Mouse (Mus musculus) embryonic stem cell, embryonic (primary cell): ENCODE data around the gene Nlrx1.

Experiments used
- CTCF ChIA-PET, 4 experiments: fragments of 300-600 bp in 2 of 4; fragments of 350-600 bp in 2 of 4; sonication (Branson Sonifier 250); formaldehyde crosslinking; loops; one replicate each; lab custom pipeline; 2022; ENCODE audit warnings: inconsistent platforms in 2 of 4; lab: Charles Lee
- POLR2A ChIA-PET, 4 experiments: fragments of 300-600 bp in 2 of 4; fragments of 350-600 bp in 2 of 4; sonication (Branson Sonifier 250); formaldehyde crosslinking; loops; one replicate each; lab custom pipeline; 2022; ENCODE audit warnings: antibody characterized with exemption in 4 of 4, inconsistent platforms in 1 of 4; lab: Charles Lee

The Nlrx1 gene

DNA sequence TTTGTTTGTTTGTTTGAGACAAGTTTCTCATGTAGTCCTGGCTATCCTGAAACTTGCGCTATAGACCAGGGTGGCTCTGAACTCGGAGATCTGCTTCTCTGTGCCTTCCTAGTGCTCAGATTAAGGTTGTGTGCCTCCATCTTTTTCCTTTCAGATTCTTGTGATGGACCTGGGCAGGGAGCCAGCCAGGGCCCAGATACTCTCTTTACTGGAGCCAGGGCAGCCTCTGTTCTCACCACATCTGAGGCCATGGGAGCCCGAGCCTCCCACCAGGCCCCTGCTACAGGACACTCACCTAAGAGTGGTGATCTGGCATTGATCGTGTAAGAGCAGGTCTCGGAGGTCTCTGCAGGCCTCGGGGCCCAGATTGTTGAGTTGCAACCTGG lies 13.3 kb downstream of the Nlrx1 start:
- CTCF ChIA-PET = interaction anchor here in 1 of 4 experiments (0.6 kb wide), 1 partner anchor 12 kb away, joined by 4 read pairs; no protein-coding TSS in a partner anchor
- POLR2A ChIA-PET = interaction anchor here in 1 of 4 experiments (1.2 to 1.3 kb wide), 2 partner anchors 8 to 33 kb away, joined by 3 to 4 read pairs; no protein-coding TSS in a partner anchor

DNA sequence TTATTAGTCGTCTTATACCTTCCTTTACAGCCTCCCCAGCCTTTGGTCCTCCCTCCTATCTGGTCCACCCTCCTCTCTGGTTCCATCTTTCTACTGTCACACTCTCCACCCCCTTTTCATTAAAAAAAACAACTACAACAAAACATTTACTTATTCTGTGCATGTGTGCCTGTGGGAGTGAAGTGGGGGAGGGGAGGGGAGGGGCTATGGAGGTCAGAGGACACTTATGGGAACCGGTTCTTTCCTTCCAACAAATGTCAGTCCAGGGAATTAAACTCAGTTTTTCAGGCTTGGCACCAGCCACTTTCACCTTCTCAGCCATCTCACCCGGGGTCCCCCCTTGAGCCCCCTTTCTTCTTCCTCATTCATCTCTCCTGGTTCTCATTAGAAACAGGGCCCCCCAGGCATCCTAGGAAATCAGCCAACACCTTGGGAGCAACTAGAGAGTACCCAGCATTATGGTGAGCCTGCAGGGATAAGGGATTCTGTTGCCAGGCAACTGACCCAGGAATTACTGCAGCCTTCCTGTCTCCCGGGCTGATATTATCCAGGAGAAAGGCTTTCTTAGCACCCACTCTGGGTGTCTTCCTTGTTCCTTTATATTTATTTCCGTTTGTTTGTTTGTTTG lies 13.8 kb downstream of the Nlrx1 start:
- ChIA-PET POLR2A (interaction anchor here in 1 of 4 experiments (1.1 to 1.8 kb wide), 4 partner anchors 9 to 81 kb away, joined by 4 to 5 read pairs (median 4); no protein-coding TSS in a partner anchor), CTCF (interaction anchor here in 2 of 4 experiments (0.7 to 3.1 kb wide), 2 partner anchors 14 to 1096 kb away, joined by 3 to 14 read pairs; partner anchors contain the start of gene Nlrx1 (in 1 of the 2))

DNA sequence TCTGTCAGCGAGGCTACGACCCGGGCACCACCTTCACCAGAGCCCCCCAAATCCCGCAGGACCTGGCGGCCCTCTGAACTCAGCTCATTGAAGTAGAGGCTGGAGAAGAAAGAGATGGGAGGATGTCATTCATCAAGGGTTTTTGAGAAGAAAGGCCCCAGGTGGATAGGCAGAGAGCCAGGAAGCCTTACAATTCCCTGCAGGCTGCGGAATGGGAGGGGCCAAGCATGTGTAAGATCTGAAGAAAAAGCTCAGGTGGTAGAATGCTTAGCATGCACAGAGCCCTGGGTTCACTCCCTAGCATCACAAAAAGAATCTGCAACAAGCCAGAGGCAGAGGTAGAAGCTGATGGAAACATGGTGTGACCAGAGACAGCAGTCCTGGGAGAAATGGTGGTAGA lies 15.0 kb downstream of the Nlrx1 start:
- ChIA-PET CTCF (interaction anchor here in 3 of 4 experiments (0.6 to 3.1 kb wide), 11 partner anchors 12 to 293 kb away, joined by 3 to 14 read pairs (median 4); partner anchors contain the start of genes Ccdc153 (in 2 of the 3), Nlrx1 (in 2 of the 3) and Cbl (in 1 of the 3)), POLR2A (interaction anchor here in 2 of 4 experiments (0.6 to 2.7 kb wide), 16 partner anchors 10 to 239 kb away, joined by 3 to 12 read pairs (median 4); partner anchors contain the start of genes Cbl (in 2 of the 2), C2cd2l (in 1 of the 2), Dpagt1 (in 1 of the 2) and H2afx (in 1 of the 2))

- CTCF ChIA-PET = interaction anchor here in 1 of 4 experiments (0.7 to 3.1 kb wide), 3 partner anchors 8 to 404 kb away, joined by 3 to 14 read pairs (median 6); partner anchors contain the start of gene Nlrx1
- POLR2A ChIA-PET = interaction anchor here in 2 of 4 experiments (0.7 to 2.7 kb wide), 8 partner anchors 16 to 97 kb away, joined by 3 to 10 read pairs (median 4); partner anchors contain the start of genes Dpagt1 (in 2 of the 2), Cbl (in 1 of the 2) and H2afx (in 1 of the 2)
These were observed 17.1 kb downstream of the Nlrx1 start, which contains the start of gene Pdzd3 for GRCm38 (mm10) chr9:44251314-44251713. Gene Pdzd3 (minus strand): TSS chr9:44251471.

DNA sequence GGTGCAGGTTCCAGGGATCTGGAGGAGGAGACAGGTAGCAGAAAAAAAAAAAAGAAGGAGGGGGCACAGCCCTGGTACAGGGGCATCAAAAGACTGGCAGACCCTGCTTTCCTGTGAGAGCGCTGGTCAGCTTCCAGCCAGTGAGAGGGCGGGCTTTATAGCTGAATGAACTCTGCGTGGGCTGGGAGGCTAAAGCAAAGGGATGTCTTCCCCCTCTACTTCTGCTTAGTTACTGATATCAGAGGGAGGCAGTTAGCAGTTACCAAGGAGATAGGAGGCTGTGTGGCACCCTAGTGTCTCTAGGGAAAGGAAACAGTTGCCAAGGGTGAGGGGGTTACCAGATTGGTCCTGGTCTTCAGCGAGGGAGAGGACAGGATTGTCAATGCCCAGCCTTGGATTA lies 18.0 kb downstream of the Nlrx1 start:
- CTCF ChIA-PET = interaction anchor here in 3 of 4 experiments (0.6 to 2.8 kb wide), 6 partner anchors 11 to 202 kb away, joined by 3 to 20 read pairs (median 6); partner anchors contain the start of genes Nlrx1 (in 2 of the 3) and Cbl (in 1 of the 3)
- POLR2A ChIA-PET = interaction anchor here in 3 of 4 experiments (0.6 to 2.1 kb wide), 7 partner anchors 12 to 84 kb away, joined by 3 to 22 read pairs (median 4); partner anchors contain the start of genes Cbl (in 1 of the 3), Dpagt1 (in 1 of the 3) and H2afx (in 1 of the 3)

DNA sequence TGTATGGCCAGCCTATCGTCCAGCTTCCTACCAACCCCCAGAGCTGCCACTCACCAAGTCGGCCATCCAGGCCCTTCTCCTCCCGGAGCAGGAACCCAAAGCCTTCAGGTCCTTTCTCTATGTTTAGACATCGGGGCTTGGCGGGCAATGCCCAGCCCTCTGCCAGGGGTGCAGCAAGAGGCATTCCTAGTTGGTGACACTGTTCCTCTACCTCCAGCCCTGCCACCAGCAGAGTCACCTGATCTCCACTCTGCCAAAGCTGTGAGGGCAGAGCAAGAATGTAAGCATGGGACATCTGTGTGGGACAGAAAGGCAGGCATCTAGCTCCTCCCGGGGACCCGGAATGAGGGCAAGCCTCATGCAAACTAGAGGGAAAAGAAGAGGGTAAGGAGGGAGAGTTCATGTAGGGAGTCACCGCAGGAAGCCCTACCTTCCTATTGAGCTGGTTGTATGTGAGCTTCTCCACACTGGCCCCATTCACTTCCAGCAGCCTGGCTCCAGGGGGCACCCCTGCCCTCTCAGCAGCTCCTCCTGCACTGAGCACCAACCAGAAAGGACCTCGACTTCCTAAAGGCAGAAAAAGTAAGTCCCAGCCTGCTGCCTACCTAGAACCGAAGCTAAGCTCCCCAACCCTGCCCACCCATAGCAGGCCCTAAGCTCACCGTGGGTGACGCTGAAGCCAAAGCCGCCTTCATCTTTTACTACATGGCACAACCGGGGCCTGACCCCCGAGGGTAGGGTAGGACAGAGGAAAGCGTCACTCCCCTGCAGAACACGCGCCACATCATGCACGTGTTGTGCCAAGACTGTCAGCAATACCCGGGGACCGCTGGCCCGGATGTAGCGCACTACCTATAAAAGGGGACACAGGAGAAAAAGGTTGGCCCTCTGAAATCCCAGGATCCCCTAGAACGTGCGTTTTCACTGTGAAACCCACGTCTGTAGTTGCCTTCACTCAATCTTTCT lies 18.9 kb downstream of the Nlrx1 start:
- ChIA-PET CTCF (interaction anchor here (0.6 to 2.8 kb wide), 35 partner anchors 9 to 458 kb away, joined by 3 to 20 read pairs (median 4); partner anchors contain the start of genes Cbl (in 3 of the 4), Ccdc153 (in 3 of the 4), C2cd2l (in 2 of the 4) and Nlrx1 (in 2 of the 4)), POLR2A (interaction anchor here (0.5 to 2.1 kb wide), 44 partner anchors 8 to 229 kb away, joined by 3 to 22 read pairs (median 4); partner anchors contain the start of genes H2afx (in 3 of the 4), Cbl (in 2 of the 4), Ccdc153 (in 2 of the 4) and Dpagt1 (in 2 of the 4))

- ChIA-PET CTCF (interaction anchor here in 2 of 4 experiments (0.7 to 2.8 kb wide), 3 partner anchors 8 to 14 kb away, joined by 3 to 19 read pairs (median 7); partner anchors contain the start of gene Cbl (in 1 of the 2)), POLR2A (interaction anchor here in 3 of 4 experiments (0.6 to 1.9 kb wide), 13 partner anchors 8 to 171 kb away, joined by 3 to 8 read pairs (median 5); partner anchors contain the start of gene Cbl (in 1 of the 3))
These were observed 20.5 kb downstream of the Nlrx1 start for GRCm38 (mm10) chr9:44247907-44248306.

GRCm38 (mm10) chr9:44243621-44244020 lies 24.8 kb downstream of the Nlrx1 start:
- CTCF ChIA-PET = interaction anchor here in 2 of 4 experiments (1.0 to 1.6 kb wide), 2 partner anchors 9 to 134 kb away, joined by 3 to 6 read pairs; no protein-coding TSS in a partner anchor
- POLR2A ChIA-PET = interaction anchor here in 2 of 4 experiments (1.8 to 3.7 kb wide), 2 partner anchors 9 kb away, joined by 8 to 16 read pairs; partner anchors contain the start of gene Cbl (in 2 of the 2)

- POLR2A ChIA-PET = interaction anchor here in 3 of 4 experiments (0.6 to 1.4 kb wide), 4 partner anchors 24 to 97 kb away, joined by 3 to 5 read pairs (median 4); partner anchors contain the start of gene H2afx (in 1 of the 3)
- CTCF ChIA-PET = interaction anchor here in 2 of 4 experiments (0.5 to 1.1 kb wide), 3 partner anchors 26 to 60 kb away, joined by 3 to 4 read pairs (median 3); no protein-coding TSS in a partner anchor
These were observed 27.0 kb downstream of the Nlrx1 start for GRCm38 (mm10) chr9:44241418-44241817.

GRCm38 (mm10) chr9:44240911-44241310 lies 27.5 kb downstream of the Nlrx1 start:
- POLR2A ChIA-PET = interaction anchor here in 3 of 4 experiments (0.6 to 1.6 kb wide), 11 partner anchors 8 to 121 kb away, joined by 3 to 6 read pairs (median 4); partner anchors contain the start of genes H2afx (in 3 of the 3) and Vps11 (in 1 of the 3)

DNA sequence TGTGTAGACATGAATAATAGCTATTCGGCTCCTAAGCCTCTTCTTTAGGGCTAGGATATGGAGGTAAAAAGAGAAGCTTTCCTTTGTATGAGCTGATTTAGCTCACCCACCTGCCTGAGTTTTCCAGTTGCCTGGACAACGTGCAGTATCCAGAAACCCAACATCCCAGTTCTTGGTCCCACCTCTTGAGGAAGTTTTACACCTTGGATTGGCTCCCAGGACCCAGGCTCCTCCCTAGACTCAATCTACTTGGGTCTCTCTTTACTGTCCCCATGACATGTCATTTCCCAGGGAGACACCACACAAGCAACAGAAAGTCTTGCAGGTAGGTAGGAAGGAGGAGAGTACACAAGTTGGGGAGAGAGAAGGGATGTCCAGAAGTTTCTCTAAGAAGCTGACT lies 28.0 kb downstream of the Nlrx1 start, which contains the start of gene Ccdc153:
TSS of gene Ccdc153 (plus strand) at position 278 of the 400 bp plus-strand sequence.
- ChIA-PET POLR2A (interaction anchor here in 3 of 4 experiments (0.6 to 1.6 kb wide), 11 partner anchors 9 to 121 kb away, joined by 3 to 6 read pairs (median 3); partner anchors contain the start of genes H2afx (in 3 of the 3), C2cd2l (in 1 of the 3) and Vps11 (in 1 of the 3)), CTCF (interaction anchor here (0.5 to 2.4 kb wide), 23 partner anchors 9 to 494 kb away, joined by 3 to 10 read pairs (median 4); partner anchors contain the start of genes Abcg4 (in 1 of the 4), C2cd2l (in 1 of the 4), Dpagt1 (in 1 of the 4) and Foxr1 (in 1 of the 4))

More at GRCm38 (mm10) chr9:44240911-44241310, 27.5 kb downstream of the Nlrx1 start:
- CTCF ChIA-PET = interaction anchor here (0.5 to 2.4 kb wide), 16 partner anchors 8 to 493 kb away, joined by 3 to 10 read pairs (median 4); partner anchors contain the start of genes Abcg4 (in 1 of the 4), Dpagt1 (in 1 of the 4) and Nlrx1 (in 1 of the 4)

GRCm38 (mm10) chr9:44239447-44239846 lies 29.0 kb downstream of the Nlrx1 start:
- ChIA-PET CTCF (interaction anchor here (0.5 to 2.4 kb wide), 28 partner anchors 8 to 465 kb away, joined by 3 to 10 read pairs (median 4); partner anchors contain the start of genes Abcg4 (in 1 of the 4), C2cd2l (in 1 of the 4), Nlrx1 (in 1 of the 4) and Vps11 (in 1 of the 4)), POLR2A (interaction anchor here in 3 of 4 experiments (0.6 to 1.6 kb wide), 6 partner anchors 10 to 95 kb away, joined by 3 to 6 read pairs (median 4); partner anchors contain the start of genes H2afx (in 2 of the 3) and C2cd2l (in 1 of the 3))

DNA sequence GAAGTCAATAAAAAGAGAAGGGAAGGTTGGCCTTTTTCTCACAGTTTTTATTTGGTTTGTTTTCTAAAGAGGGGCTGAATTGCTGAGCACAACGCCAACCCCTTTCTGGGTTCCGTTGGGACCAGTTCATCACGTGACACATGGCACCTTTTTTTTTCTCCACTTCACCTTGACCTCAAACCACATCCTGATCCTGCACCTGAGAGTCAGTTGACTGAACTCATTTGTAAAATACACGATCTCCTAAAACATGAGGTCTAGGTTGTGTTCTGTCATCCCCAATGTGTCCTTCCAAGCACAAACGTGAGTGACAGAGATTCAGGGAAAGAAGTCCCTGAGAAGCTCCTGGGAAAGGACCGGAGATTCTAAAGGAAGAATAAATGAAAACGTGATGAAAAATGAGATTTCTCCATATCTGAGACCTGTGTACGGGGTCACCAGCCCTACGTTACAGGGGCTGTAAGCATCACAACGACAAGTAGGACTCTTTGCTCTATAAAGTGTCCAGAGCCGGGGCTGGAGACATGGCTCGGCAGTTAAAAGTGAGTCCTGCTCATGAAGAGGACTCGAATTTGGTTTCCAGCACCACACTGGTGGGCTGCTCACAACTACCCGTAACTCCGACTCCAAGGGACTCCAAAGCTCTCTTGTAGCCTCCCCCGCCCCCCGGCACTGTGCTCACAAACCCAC lies 29.8 kb downstream of the Nlrx1 start:
- ChIA-PET POLR2A (interaction anchor here in 2 of 4 experiments (1.0 to 6.1 kb wide), 5 partner anchors 10 to 97 kb away, joined by 3 to 67 read pairs (median 5); partner anchors contain the start of gene H2afx (in 2 of the 2)), CTCF (interaction anchor here in 3 of 4 experiments (0.5 to 2.4 kb wide), 5 partner anchors 11 to 402 kb away, joined by 3 to 9 read pairs (median 3); partner anchors contain the start of gene C2cd2l (in 1 of the 3))

GRCm38 (mm10) chr9:44237128-44237527 lies 31.3 kb downstream of the Nlrx1 start:
- CTCF ChIA-PET = interaction anchor here (0.6 to 1.2 kb wide), 6 partner anchors 9 to 125 kb away, joined by 3 to 4 read pairs (median 3); partner anchors contain the start of gene Vps11 (in 1 of the 4)
- POLR2A ChIA-PET = interaction anchor here in 3 of 4 experiments (0.6 to 6.1 kb wide), 9 partner anchors 12 to 143 kb away, joined by 3 to 67 read pairs (median 4); partner anchors contain the start of genes H2afx (in 3 of the 3), Hmbs (in 1 of the 3) and Vps11 (in 1 of the 3)
